Mouse (Mus musculus) liver, adult 2 months (tissue): ENCODE data around the gene Asf1b. TPM values are rescaled to one million over a fixed set of nuclear protein-coding genes. Genes with fewer than 3 reads are reported as not detected.

Experiments
- DNase-seq: peaks from one replicate; pipeline ENCODE4 v3.0.0-alpha.2; 2011; ENCODE audit warnings: low read depth, low spot score; ENCODE audit errors: extremely low read depth
- H3K27ac ChIP-seq: fragments of 200-500 bp; replicated peaks from 2 replicates; pipeline ENCODE4 v1.5.1; 2012; ENCODE audit warnings: low read depth, mild to moderate bottlenecking, control low read depth, inconsistent platforms, low read length; ENCODE audit not compliant: insufficient read depth
- H3K27me3 ChIP-seq: fragments of 200-500 bp; 2 replicates; pipeline ENCODE4 v1.6.1; 2012; ENCODE audit warnings: mild to moderate bottlenecking, moderate library complexity, low read length, inconsistent platforms; ENCODE audit not compliant: control insufficient read depth, insufficient read depth
- H3K36me3 ChIP-seq: fragments of 200-500 bp; 2 replicates; pipeline ENCODE4 v1.6.1; 2012; ENCODE audit warnings: low read length, inconsistent platforms; ENCODE audit not compliant: control insufficient read depth, insufficient read depth
- H3K4me1 ChIP-seq: fragments of 200-500 bp; 2 replicates; pipeline ENCODE4 v1.6.1; 2011; ENCODE audit warnings: low read length; ENCODE audit not compliant: control insufficient read depth, insufficient read depth
- H3K4me3 ChIP-seq: fragments of 200-500 bp; 2 replicates; pipeline ENCODE4 v1.5.1; 2011; ENCODE audit warnings: low read depth, mild to moderate bottlenecking, control low read depth, low read length, moderate library complexity; ENCODE audit not compliant: insufficient read depth
- H3K79me2 ChIP-seq: fragments of 200-500 bp; 2 replicates; pipeline ENCODE4 v1.6.1; 2012; ENCODE audit warnings: inconsistent platforms, mild to moderate bottlenecking, low read length, moderate library complexity; ENCODE audit not compliant: control insufficient read depth, insufficient read depth
- H3K9ac ChIP-seq: fragments of 200-500 bp; 2 replicates; pipeline ENCODE4 v1.6.1; 2012; ENCODE audit warnings: low read depth, mild to moderate bottlenecking, control low read depth, inconsistent platforms, low read length
- CTCF ChIP-seq: fragments of 200-500 bp; IDR thresholded peaks from 2 replicates; pipeline ENCODE4 v1.5.1; 2011; ENCODE audit warnings: low read depth, low read length, control low read depth
- POLR2A ChIP-seq: fragments of 200-500 bp; IDR thresholded peaks from 2 replicates; pipeline ENCODE4 v1.6.1; 2011; ENCODE audit warnings: low read length, control low read depth; ENCODE audit not compliant: insufficient read depth; ENCODE audit errors: extremely low read depth
- WGBS: fragments of 180-500 bp; shearing (Covaris S2); methylation state at CpG from one replicate; pipeline ENCODE4 v1.1.7; 2018; 5-methylcytosine and 5-hydroxymethylcytosine counted together
- polyA plus RNA-seq: library from polyadenylated mRNA; depleted of rRNA; stranded (reverse); fragments of >200 nt; gene quantifications from 2 replicates; pipeline ENCODE4 v1.2.3, GENCODE M21; 2012
- total RNA-seq: library from RNA; depleted of rRNA; stranded (reverse); fragments of >200 nt; gene quantifications from 2 replicates; pipeline ENCODE4 v1.2.3, GENCODE M21; 2014

Gene Asf1b
- total and polyA plus RNA-seq, 2 experiments = 0.37 to 1.4 TPM

DNA sequence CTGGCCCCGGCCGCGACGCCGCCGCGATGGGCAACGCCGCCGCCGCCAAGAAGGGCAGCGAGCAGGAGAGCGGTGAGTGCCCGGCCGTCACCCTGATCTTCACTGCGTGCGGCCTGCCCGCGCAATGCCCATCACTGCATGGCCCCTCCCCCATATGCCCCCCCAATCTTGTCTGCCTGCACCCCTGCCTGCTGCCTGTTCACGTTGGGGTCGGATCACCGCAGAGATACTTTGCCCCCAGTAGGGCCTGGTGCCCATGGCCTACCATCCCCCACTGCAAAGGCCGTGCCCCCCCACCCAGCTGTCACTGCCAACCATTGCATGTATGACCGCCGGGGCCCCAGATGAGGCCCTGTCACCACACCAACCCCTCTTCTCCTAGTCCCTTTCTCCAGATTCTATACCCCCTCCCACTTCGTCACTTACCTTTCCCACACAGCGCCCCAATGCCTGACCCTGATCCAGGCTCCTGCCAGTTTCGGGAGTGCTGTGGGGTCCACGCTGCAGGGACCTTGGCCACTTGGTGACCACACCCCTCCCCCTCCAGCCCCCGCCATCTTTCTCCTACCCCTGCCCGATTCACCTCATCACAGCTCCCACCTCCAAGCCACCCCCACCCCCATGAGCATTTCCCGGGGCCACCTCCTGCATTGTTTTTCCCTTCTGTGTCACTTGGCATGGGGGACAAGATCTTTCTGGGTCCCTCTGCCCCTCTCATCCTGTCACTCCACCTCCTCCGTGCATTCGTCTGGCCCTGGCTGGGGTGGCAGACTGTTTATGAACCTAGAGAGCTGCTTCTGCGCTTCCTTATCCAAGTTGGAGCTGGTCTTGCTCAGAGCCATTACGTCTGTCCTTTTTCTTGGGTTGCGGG lies 18.1 kb downstream of the Asf1b start:
- no peaks in the 10 kb centered on the region for H3K27me3 ChIP-seq
- peaks cover 27% of the 10 kb centered on the region for H3K4me1 ChIP-seq
- H3K9ac ChIP-seq = peak overlapping the region; percentile 98
- peak overlapping the region; percentile 84 for H3K4me3 ChIP-seq
- no peaks in the 10 kb centered on the region for H3K36me3 ChIP-seq
- 5% methylated on average over 37 of the region's 37 CpGs for WGBS
- no peak for DNase-seq
- TF ChIP-seq POLR2A = no peak
- TF ChIP-seq CTCF = no peak
- H3K79me2 ChIP-seq = peaks cover 31% of the 10 kb centered on the region; the same call in 1 of the 2 replicates
- peak overlapping the region; percentile 57 for H3K27ac ChIP-seq

DNA sequence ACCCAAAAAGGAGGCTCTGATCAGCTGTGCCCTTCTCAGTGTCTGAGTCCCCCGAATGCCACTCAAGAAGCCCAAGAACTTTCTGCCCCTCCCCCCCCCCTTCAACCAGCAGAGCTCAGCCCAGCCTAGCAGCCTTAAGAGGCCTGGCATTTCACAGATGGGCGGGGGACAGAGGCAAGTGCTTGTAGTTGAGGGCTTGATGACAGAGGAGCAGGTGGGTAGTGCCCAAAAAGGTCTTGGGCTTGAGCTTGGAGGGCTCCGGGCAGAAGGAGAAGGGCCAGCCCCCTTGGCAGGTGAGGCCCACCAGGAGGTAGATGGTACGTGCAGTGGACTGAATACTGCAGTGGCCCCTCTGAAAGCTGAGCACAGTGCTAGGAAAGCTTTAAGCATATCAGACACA lies 19.2 kb downstream of the Asf1b start:
- Histone ChIP-seq H3K27ac (no peak overlapping the region), H3K4me3 (no peak overlapping the region), H3K79me2 (peaks cover 32% of the 10 kb centered on the region; the same call in 1 of the 2 replicates), H3K27me3 (no peaks in the 10 kb centered on the region), H3K36me3 (no peaks in the 10 kb centered on the region), H3K9ac (no peak overlapping the region), H3K4me1 (peaks cover 27% of the 10 kb centered on the region)
- DNase-seq = no peak
- no peak for TF ChIP-seq POLR2A
- TF ChIP-seq CTCF = no peak
- 92% methylated on average over 4 of the region's 4 CpGs for WGBS

DNA sequence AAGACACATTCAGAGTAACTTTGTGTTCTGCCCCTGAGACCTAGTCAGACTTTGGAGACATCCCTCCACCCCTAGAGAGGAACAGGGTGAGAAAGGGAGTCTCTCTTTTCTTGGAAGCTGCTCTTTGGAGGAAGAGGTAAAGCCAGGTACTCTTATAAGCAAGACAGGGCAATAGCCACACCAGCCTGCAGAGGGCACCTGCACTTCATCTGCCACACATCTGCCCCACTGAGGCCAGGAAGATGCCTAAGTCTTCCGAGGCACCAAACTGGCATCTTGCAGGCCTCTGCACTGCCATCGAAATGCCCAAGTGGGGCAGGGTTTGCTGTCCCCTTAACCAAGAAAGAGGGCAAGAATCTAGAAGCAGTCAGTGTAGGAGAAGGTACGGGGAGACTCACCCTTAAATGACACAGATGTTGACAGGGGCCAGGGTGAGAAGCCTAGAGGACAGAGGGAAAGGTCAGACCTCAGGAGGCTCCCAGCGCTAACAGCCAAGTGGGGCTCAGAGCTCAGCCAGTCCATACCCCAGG lies 20.9 kb downstream of the Asf1b start:
- H3K27ac ChIP-seq = no peak overlapping the region
- peaks cover 24% of the 10 kb centered on the region for H3K4me1 ChIP-seq
- peaks cover under 1% of the 10 kb centered on the region; the same call in 1 of the 2 replicates for H3K36me3 ChIP-seq
- H3K9ac ChIP-seq = no peak overlapping the region
- DNase-seq = peak; percentile 45
- no peaks in the 10 kb centered on the region for H3K27me3 ChIP-seq
- TF ChIP-seq POLR2A = no peak
- peak; percentile 87 for TF ChIP-seq CTCF
- WGBS = 47% methylated on average over 4 of the region's 4 CpGs
- H3K4me3 ChIP-seq = no peak overlapping the region
- H3K79me2 ChIP-seq = peaks cover 32% of the 10 kb centered on the region; the same call in 1 of the 2 replicates

DNA sequence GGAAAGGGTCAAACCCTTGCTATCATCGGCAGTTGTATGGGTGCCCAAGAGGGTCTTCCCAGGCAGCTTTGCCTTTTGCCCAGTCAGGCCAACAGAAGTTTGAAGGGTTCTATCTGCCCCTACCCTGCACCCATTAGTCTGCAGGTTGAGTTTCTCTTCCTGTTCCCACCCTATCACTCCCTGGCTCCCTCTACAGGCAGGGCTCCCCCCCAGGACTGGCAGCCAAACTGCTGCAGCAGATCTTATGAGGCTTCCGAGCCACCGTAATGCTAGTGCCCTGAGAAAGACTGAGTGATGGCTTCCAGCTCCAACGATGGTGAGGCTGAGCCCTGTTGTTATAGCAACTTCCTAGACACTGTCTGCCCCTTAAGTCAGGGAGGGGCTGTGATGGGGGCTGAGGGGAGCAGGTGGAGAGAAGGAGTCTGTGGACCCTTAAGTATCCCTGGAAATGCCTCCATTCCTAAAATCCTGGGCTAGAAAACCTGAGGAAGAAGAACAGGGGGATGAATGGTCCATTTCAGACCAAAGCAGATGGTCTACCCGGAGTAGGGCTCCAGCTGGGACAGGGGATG lies 21.6 kb downstream of the Asf1b start:
- Histone ChIP-seq H3K79me2 (peaks cover 32% of the 10 kb centered on the region; the same call in 1 of the 2 replicates), H3K9ac (no peak overlapping the region), H3K27ac (peak overlapping the region; percentile 40), H3K36me3 (peaks cover 5% of the 10 kb centered on the region; the same call in 1 of the 2 replicates), H3K27me3 (no peaks in the 10 kb centered on the region), H3K4me3 (no peak overlapping the region), H3K4me1 (peaks cover 18% of the 10 kb centered on the region)
- DNase-seq = no peak
- WGBS = 80% methylated on average over 5 of the region's 5 CpGs
- no peak for TF ChIP-seq POLR2A
- TF ChIP-seq CTCF = peak; percentile 50

DNA sequence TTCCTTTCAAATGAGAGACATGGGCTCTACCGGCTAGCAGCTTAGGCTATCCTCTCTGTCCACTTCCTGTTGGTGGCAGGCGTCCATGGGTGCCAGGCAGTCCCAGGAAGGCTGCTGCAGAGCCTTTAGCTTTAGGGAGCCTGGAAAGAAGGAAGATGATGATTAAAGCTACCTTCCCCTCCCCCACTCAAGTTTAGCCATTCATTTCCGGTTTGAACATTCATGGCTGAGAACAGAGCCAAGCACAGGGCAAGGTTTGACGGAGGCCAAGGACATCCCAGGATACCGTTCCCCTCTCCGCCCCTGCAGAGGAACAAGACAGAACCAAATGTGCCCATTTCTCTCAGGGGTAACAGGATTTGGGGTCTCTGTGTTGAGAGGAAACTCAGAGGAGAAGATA lies 22.3 kb downstream of the Asf1b start:
- TF ChIP-seq POLR2A = no peak
- TF ChIP-seq CTCF = no peak
- Histone ChIP-seq H3K4me1 (peaks cover 15% of the 10 kb centered on the region), H3K36me3 (peaks cover 5% of the 10 kb centered on the region; the same call in 1 of the 2 replicates), H3K27me3 (no peaks in the 10 kb centered on the region), H3K4me3 (no peak overlapping the region), H3K27ac (peak overlapping the region; percentile 40), H3K9ac (no peak overlapping the region), H3K79me2 (peaks cover 32% of the 10 kb centered on the region; the same call in 1 of the 2 replicates)
- DNase-seq = peak; percentile 59
- 16% methylated on average over 6 of the region's 6 CpGs for WGBS
